Mouse (Mus musculus) limb, embryonic 11.5 days (tissue): ENCODE data around the gene Upp2. TPM values are rescaled to one million over a fixed set of nuclear protein-coding genes. Genes with fewer than 3 reads are reported as not detected.

ENCODE experiments used
- ATAC-seq: fragments of 200-750 bp; cut with Nextera tagmentation; 2 replicates; pipeline ENCODE4 v1.8.0; 2017; ENCODE audit warnings: low read depth; ENCODE audit not compliant: insufficient number of reproducible peaks, low FRiP score, low TSS enrichment
- DNase-seq: peaks from one replicate; pipeline ENCODE4 v3.0.0-alpha.2; 2015; ENCODE audit warnings: low spot score
- H3K27ac ChIP-seq: fragments of 300-500 bp; sonication (generic); replicated peaks from 2 replicates; pipeline ENCODE4 v1.5.1; 2014; ENCODE audit warnings: low read depth, mild to moderate bottlenecking, low read length
- H3K27me3 ChIP-seq: fragments of 300-500 bp; sonication (generic); 2 replicates; pipeline ENCODE4 v1.6.1; 2014; ENCODE audit warnings: mild to moderate bottlenecking, low read length, mixed read lengths; ENCODE audit not compliant: control insufficient read depth, insufficient read depth
- H3K36me3 ChIP-seq: fragments of 300-500 bp; sonication (generic); 2 replicates; pipeline ENCODE4 v1.6.1; 2014; ENCODE audit warnings: mild to moderate bottlenecking, low read length, moderate library complexity, mixed read lengths; ENCODE audit not compliant: control insufficient read depth, insufficient read depth
- H3K4me1 ChIP-seq: fragments of 300-500 bp; sonication (generic); 2 replicates; pipeline ENCODE4 v1.6.1; 2014; ENCODE audit warnings: low read length, mixed read lengths; ENCODE audit not compliant: control insufficient read depth, insufficient read depth
- H3K4me2 ChIP-seq: fragments of 300-500 bp; sonication (generic); 2 replicates; pipeline ENCODE4 v1.6.1; 2014; ENCODE audit warnings: low read depth, mild to moderate bottlenecking, moderate library complexity; ENCODE audit not compliant: severe bottlenecking
- H3K4me3 ChIP-seq: fragments of 300-500 bp; sonication (generic); 2 replicates; pipeline ENCODE4 v1.5.1; 2014; ENCODE audit warnings: low read depth, low read length
- H3K9ac ChIP-seq: fragments of 300-500 bp; sonication (generic); 2 replicates; pipeline ENCODE4 v1.6.1; 2014; ENCODE audit warnings: mild to moderate bottlenecking, low read length
- H3K9me3 ChIP-seq: fragments of 300-500 bp; sonication (generic); 2 replicates; pipeline ENCODE4 v1.6.1; 2016; ENCODE audit warnings: low read length; ENCODE audit not compliant: control insufficient read depth
- WGBS: fragments of 180-500 bp; shearing (Covaris S2); extraction: QIAGEN DNeasy Blood & Tissue Kit; methylation state at CpG from one replicate; pipeline ENCODE4 v1.1.7; 2014; 5-methylcytosine and 5-hydroxymethylcytosine counted together
- polyA plus RNA-seq: library from polyadenylated mRNA; unstranded; fragments of >200 nt; fragmentation: Nextera tagmentation; extraction: Ambion mirVana; gene quantifications from 2 replicates; pipeline ENCODE4 v1.2.1, GENCODE M21; 2014

Upp2 gene
- polyA plus RNA-seq, 1 experiment from 2014 or later, result 9.3 TPM

GRCm38 (mm10) chr2:58704576-58704975, 137.5 kb downstream of the Upp2 start:
- Histone ChIP-seq H3K4me3 (no peak overlapping the region), H3K9me3 (no peaks in the 10 kb centered on the region), H3K4me2 (no peak overlapping the region), H3K4me1 (no peaks in the 10 kb centered on the region), H3K27me3 (no peaks in the 10 kb centered on the region), H3K27ac (no peak overlapping the region), H3K9ac (no peak overlapping the region), H3K36me3 (no peaks in the 10 kb centered on the region)
- WGBS, result 94% methylated on average over 3 of the region's 3 CpGs
- no peak for ATAC-seq
- DNase-seq, result peak; percentile 6

- no peak for ATAC-seq
- H3K4me1 ChIP-seq, result no peaks in the 10 kb centered on the region
- no peak overlapping the region for H3K4me2 ChIP-seq
- H3K27ac ChIP-seq, result no peak overlapping the region
- no peaks in the 10 kb centered on the region for H3K9me3 ChIP-seq
- 82% methylated on average over 3 of the region's 3 CpGs for WGBS
- no peaks in the 10 kb centered on the region for H3K27me3 ChIP-seq
- peak; percentile 3 for DNase-seq
- no peaks in the 10 kb centered on the region for H3K36me3 ChIP-seq
- H3K4me3 ChIP-seq, result no peak overlapping the region
- H3K9ac ChIP-seq, result no peak overlapping the region
These were observed 140.6 kb downstream of the Upp2 start for GRCm38 (mm10) chr2:58707676-58708075.

GRCm38 (mm10) chr2:58710234-58710633, 143.1 kb downstream of the Upp2 start:
- Histone ChIP-seq H3K4me3 (no peak overlapping the region), H3K27ac (no peak overlapping the region), H3K9me3 (no peaks in the 10 kb centered on the region), H3K9ac (no peak overlapping the region), H3K27me3 (no peaks in the 10 kb centered on the region), H3K4me1 (no peaks in the 10 kb centered on the region), H3K36me3 (no peaks in the 10 kb centered on the region), H3K4me2 (no peak overlapping the region)
- DNase-seq (no peak), ATAC-seq (no peak)
- WGBS, result 71% methylated on average over 5 of the region's 5 CpGs

GRCm38 (mm10) chr2:58711049-58711448, 144.0 kb downstream of the Upp2 start:
- H3K9ac ChIP-seq, result no peak overlapping the region
- no peaks in the 10 kb centered on the region for H3K36me3 ChIP-seq
- no peak for DNase-seq
- no peaks in the 10 kb centered on the region for H3K4me1 ChIP-seq
- H3K27me3 ChIP-seq, result no peaks in the 10 kb centered on the region
- 90% methylated on average over 4 of the region's 4 CpGs for WGBS
- ATAC-seq, result no peak
- H3K4me3 ChIP-seq, result no peak overlapping the region
- no peak overlapping the region for H3K4me2 ChIP-seq
- H3K9me3 ChIP-seq, result no peaks in the 10 kb centered on the region
- H3K27ac ChIP-seq, result no peak overlapping the region

DNA sequence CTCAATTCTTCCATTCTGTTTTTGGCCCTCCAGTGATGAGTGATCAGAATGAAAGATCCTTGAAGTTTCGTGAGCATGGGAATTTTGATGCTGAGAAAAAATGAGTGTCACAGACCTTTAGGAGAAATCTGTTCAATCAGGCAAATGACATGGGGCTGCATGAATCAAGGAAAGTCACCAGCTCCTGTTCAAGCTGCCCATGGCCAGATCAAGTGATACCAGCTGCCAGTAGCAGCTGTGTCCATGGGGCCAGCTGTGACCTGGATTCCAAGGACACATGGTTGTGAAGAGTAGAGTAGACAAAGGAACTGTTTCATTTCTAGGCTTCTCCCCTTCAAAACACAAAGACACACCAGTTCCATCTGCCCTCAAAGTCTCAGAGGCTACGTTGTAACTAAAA, 144.4 kb downstream of the Upp2 start:
- Histone ChIP-seq H3K9ac (no peak overlapping the region), H3K9me3 (no peaks in the 10 kb centered on the region), H3K27ac (no peak overlapping the region), H3K27me3 (no peaks in the 10 kb centered on the region), H3K4me2 (no peak overlapping the region), H3K36me3 (no peaks in the 10 kb centered on the region), H3K4me3 (no peak overlapping the region), H3K4me1 (no peaks in the 10 kb centered on the region)
- DNase-seq, result no peak
- no peak for ATAC-seq
- 76% methylated on average over 2 of the region's 2 CpGs for WGBS

DNA sequence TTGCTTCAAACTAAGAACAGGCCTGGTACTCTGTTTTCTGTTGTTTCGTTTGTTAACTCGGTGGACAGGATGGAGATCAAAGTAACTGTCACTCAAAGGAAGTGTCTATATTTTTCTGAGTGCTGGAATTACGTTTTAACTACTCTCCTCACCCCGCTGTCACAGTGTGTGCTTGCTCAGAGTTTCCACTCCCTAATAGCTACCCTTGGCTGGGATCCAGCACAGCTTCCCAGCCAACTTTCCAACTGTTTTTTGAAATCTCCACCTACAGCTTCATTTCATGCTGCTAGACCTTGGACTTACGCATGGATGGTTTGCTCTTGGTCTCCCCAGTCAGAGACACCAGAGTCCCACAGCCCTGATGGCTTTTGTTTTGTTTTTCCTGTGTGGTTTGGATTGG, 144.8 kb downstream of the Upp2 start:
- no peaks in the 10 kb centered on the region for H3K27me3 ChIP-seq
- no peak overlapping the region for H3K4me3 ChIP-seq
- H3K9ac ChIP-seq, result no peak overlapping the region
- no peaks in the 10 kb centered on the region for H3K9me3 ChIP-seq
- no peak overlapping the region for H3K27ac ChIP-seq
- H3K4me2 ChIP-seq, result no peak overlapping the region
- ATAC-seq (no peak), DNase-seq (no peak)
- WGBS, result 59% methylated on average over 5 of the region's 5 CpGs
- no peaks in the 10 kb centered on the region for H3K36me3 ChIP-seq
- no peaks in the 10 kb centered on the region for H3K4me1 ChIP-seq

DNA sequence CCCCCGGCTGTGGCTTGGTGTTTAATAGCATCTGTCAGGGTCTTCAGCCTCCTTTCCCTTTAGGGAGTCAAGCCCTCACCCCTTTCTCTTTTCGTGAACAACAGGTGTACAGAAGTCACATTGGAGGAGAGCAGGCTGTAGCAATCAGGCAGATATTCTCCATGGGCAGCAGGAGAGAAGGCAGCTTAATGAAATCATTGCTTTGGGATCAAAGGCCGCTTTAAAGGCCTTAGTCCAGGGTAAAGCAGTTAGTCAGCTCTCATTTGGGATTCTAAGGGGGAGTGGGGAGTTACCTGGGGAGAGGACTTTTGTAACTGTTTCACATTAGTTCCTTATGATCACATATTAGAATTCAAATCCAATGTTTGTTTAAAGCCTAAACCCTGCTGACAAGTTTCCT, 150.8 kb downstream of the Upp2 start:
- Histone ChIP-seq H3K27me3 (no peaks in the 10 kb centered on the region), H3K4me3 (no peak overlapping the region), H3K36me3 (no peaks in the 10 kb centered on the region), H3K4me2 (no peak overlapping the region), H3K27ac (no peak overlapping the region), H3K4me1 (no peaks in the 10 kb centered on the region), H3K9ac (no peak overlapping the region), H3K9me3 (no peaks in the 10 kb centered on the region; the same call in 1 of the 2 replicates)
- DNase-seq (no peak), ATAC-seq (no peak)
- WGBS, result 42% methylated on average over 3 of the region's 3 CpGs

DNA sequence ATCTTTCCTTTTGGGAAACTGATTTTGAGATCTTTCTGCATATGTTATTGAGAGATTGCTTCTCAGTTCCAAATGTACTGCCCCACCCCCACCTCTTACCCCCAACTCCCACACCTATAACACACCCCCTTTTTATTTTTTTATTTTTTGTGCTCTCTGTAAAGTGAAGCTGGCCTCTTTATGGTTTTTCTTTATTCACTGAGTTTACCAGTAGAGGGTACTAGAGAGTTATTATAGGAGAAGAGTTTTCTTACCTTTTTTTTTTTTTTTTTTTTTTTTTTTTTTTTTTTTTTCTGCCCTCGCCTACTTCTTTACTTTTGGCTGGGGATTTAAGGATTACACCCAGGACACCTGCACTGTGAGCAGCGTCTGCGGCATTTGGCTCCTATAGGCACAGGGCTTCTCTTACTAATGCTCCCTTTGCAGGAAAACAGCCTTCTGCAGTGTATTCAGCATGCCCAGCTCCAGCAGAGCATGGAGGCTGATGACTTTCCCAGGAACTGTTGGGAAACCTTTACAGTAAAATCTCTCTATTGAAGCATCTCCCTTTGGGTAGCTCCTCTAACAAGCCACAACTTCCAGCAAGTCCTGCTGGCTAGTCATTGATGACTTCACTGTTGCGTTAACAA, 170.2 kb downstream of the Upp2 start:
- no peaks in the 10 kb centered on the region for H3K27me3 ChIP-seq
- no peak for ATAC-seq
- no peak overlapping the region for H3K9ac ChIP-seq
- WGBS, result 44% methylated on average over 4 of the region's 4 CpGs
- H3K9me3 ChIP-seq, result no peaks in the 10 kb centered on the region
- DNase-seq, result no peak
- no peaks in the 10 kb centered on the region for H3K36me3 ChIP-seq
- no peak overlapping the region for H3K4me2 ChIP-seq
- H3K27ac ChIP-seq, result no peak overlapping the region
- H3K4me1 ChIP-seq, result no peaks in the 10 kb centered on the region
- no peak overlapping the region for H3K4me3 ChIP-seq

DNA sequence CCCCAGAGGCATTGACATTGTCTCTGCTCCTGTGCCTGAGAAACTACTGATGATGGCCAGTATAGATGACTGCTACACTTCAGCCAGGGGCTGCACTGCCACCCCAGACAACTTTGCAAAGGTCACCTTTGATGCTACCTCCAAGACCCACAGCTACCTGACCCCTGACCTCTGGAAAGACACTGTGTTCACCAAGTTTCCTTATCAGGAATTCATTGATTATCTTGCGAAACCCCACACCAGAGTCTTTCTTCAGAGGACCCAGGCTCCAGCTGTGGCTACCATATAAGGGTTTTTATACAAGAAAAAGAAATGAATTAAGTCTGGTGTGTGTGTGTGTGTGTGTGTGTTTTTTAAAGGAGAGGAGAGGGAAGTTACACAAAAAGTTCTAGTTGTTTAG, 174.1 kb downstream of the Upp2 start:
- Histone ChIP-seq H3K4me1 (no peaks in the 10 kb centered on the region), H3K27me3 (no peaks in the 10 kb centered on the region), H3K9ac (no peak overlapping the region), H3K4me2 (no peak overlapping the region), H3K27ac (no peak overlapping the region), H3K9me3 (no peaks in the 10 kb centered on the region), H3K4me3 (no peak overlapping the region), H3K36me3 (no peaks in the 10 kb centered on the region)
- no peak for ATAC-seq
- DNase-seq, result no peak
- WGBS, result 64% methylated on average over 1 of the region's 1 CpGs
